Mouse (Mus musculus) MEL (cell line): ENCODE results near the gene Il11. TPM values are rescaled to one million over a fixed set of nuclear protein-coding genes. Genes with fewer than 3 reads are reported as not detected.
A peak's percentile ranks its signal among the peaks of the same experiment; 100 is the strongest.
"Not testable (repeated sequence)": the region's sequence is repeated elsewhere in the genome, so short reads cannot be mapped to it uniquely, and the experiment has no call there.

ENCODE experiments used
- DNase-seq: peaks from one replicate; pipeline ENCODE4 v3.0.0; 2011; ENCODE audit warnings: low read depth, low spot score
- H3K27ac ChIP-seq: 2 replicates; pipeline ENCODE4 v1.5.1; 2012; ENCODE audit warnings: low read depth, mild to moderate bottlenecking, control low read depth, low read length, moderate library complexity; ENCODE audit not compliant: control insufficient read depth
- H3K27me3 ChIP-seq, 2 experiments: fragments of 150-350 bp in 1 of 2; sonication (generic) in 1 of 2; 2 replicates each; pipeline ENCODE4 v1.6.1; 2012; ENCODE audit warnings: low read length in 2 of 2, mild to moderate bottlenecking in 2 of 2, improper control_type of control experiment in 1 of 2, moderate library complexity in 1 of 2; ENCODE audit not compliant: insufficient read depth in 2 of 2, control insufficient read depth in 1 of 2
- H3K36me3 ChIP-seq, 2 experiments: 2 replicates each; pipeline ENCODE4 v1.6.1; 2012 to 2014; ENCODE audit warnings: low read length in 2 of 2, improper control_type of control experiment in 1 of 2, inconsistent platforms in 1 of 2, mild to moderate bottlenecking in 1 of 2; ENCODE audit not compliant: insufficient read depth in 2 of 2, control insufficient read depth in 1 of 2
- H3K4me1 ChIP-seq, 2 experiments: fragments of 150-350 bp in 1 of 2; sonication (generic) in 1 of 2; 2 replicates each; pipeline ENCODE4 v1.6.1; 2012; ENCODE audit warnings: low read length in 2 of 2, improper control_type of control experiment in 1 of 2, mild to moderate bottlenecking in 1 of 2; ENCODE audit not compliant: insufficient read depth in 2 of 2, control insufficient read depth in 1 of 2
- H3K4me3 ChIP-seq, 2 experiments: fragments of 150-350 bp in 1 of 2; sonication (generic) in 1 of 2; 2 replicates each; pipeline ENCODE4 v1.5.1; 2012; ENCODE audit warnings: low read depth in 2 of 2, low read length in 2 of 2, mild to moderate bottlenecking in 2 of 2, moderate library complexity in 2 of 2, control low read depth in 1 of 2, improper control_type of control experiment in 1 of 2; ENCODE audit not compliant: control insufficient read depth in 1 of 2, insufficient read depth in 1 of 2
- H3K79me2 ChIP-seq: 2 replicates; pipeline ENCODE4 v1.6.1; 2012; ENCODE audit warnings: mild to moderate bottlenecking, low read length, moderate library complexity; ENCODE audit not compliant: control insufficient read depth, poor library complexity, insufficient read depth
- H3K9ac ChIP-seq: 2 replicates; pipeline ENCODE4 v1.6.1; 2012; ENCODE audit warnings: low read depth, mild to moderate bottlenecking, control low read depth, low read length, moderate library complexity; ENCODE audit not compliant: control insufficient read depth, poor library complexity, severe bottlenecking
- H3K9me3 ChIP-seq: fragments of 150-350 bp; sonication (generic); replicated peaks from 2 replicates; pipeline ENCODE4 v1.6.1; 2012; ENCODE audit warnings: mild to moderate bottlenecking, low read length, improper control_type of control experiment, moderate library complexity; ENCODE audit not compliant: insufficient read depth
- BHLHE40 ChIP-seq: IDR thresholded peaks from 2 replicates; pipeline ENCODE4 v1.6.1; 2012; ENCODE audit warnings: low read depth, mild to moderate bottlenecking, inconsistent platforms, low read length, improper control_type of control experiment, borderline replicate concordance
- CHD2 ChIP-seq: IDR thresholded peaks from 2 replicates; pipeline ENCODE4 v1.6.1; 2011; ENCODE audit warnings: low read length, improper control_type of control experiment
- GATA1 ChIP-seq: IDR thresholded peaks from 2 replicates; pipeline ENCODE4 v1.6.1; 2011; ENCODE audit warnings: low read depth, low read length, improper control_type of control experiment
- JUND ChIP-seq: IDR thresholded peaks from 2 replicates; pipeline ENCODE4 v1.6.1; 2011; ENCODE audit warnings: low read depth, mild to moderate bottlenecking, improper control_type of control experiment, low read length
- MXI1 ChIP-seq: IDR thresholded peaks from 2 replicates; pipeline ENCODE4 v1.6.1; 2011; ENCODE audit warnings: mild to moderate bottlenecking, low read depth, low read length, improper control_type of control experiment
- POLR2A ChIP-seq, 2 experiments: IDR thresholded peaks; 2 replicates each; pipeline ENCODE4 v1.6.1; 2011 to 2012; ENCODE audit warnings: low read length in 2 of 2, mild to moderate bottlenecking in 2 of 2, control low read depth in 1 of 2, improper control_type of control experiment in 1 of 2, low read depth in 1 of 2, moderate library complexity in 1 of 2; ENCODE audit not compliant: control insufficient read depth in 1 of 2, insufficient read depth in 1 of 2, poor library complexity in 1 of 2
- RAD21 ChIP-seq: IDR thresholded peaks from 2 replicates; pipeline ENCODE4 v1.6.1; 2011; ENCODE audit warnings: mild to moderate bottlenecking, low read depth, low read length, improper control_type of control experiment
- SMC3 ChIP-seq: IDR thresholded peaks from 2 replicates; pipeline ENCODE4 v1.6.1; 2011; ENCODE audit warnings: low read depth, low read length, improper control_type of control experiment
- UBTF ChIP-seq: IDR thresholded peaks from 2 replicates; pipeline ENCODE4 v1.6.1; 2012; ENCODE audit warnings: low read depth, mild to moderate bottlenecking, inconsistent platforms, low read length, improper control_type of control experiment, moderate library complexity, borderline replicate concordance; ENCODE audit not compliant: insufficient read depth
- USF2 ChIP-seq, 2 experiments: IDR thresholded peaks; 2 replicates each; pipeline ENCODE4 v1.6.1; 2011 to 2012; ENCODE audit warnings: improper control_type of control experiment in 2 of 2, low read length in 2 of 2, borderline replicate concordance in 1 of 2, inconsistent platforms in 1 of 2, low read depth in 1 of 2, mild to moderate bottlenecking in 1 of 2; ENCODE audit not compliant: insufficient read depth in 1 of 2
- ZMIZ1 ChIP-seq: IDR thresholded peaks from 2 replicates; pipeline ENCODE4 v1.6.1; 2012; ENCODE audit warnings: low read depth, mild to moderate bottlenecking, inconsistent platforms, low read length, improper control_type of control experiment, moderate library complexity
- polyA plus RNA-seq, 2 experiments: library from polyadenylated mRNA; stranded (reverse) in 1 of 2; unstranded in 1 of 2; fragments of >175 nt in 1 of 2; fragments of >200 nt in 1 of 2; gene quantifications; 2 replicates each; pipeline versions ENCODE4 v1.2.1 to v1.2.4; 2012; ENCODE audit warnings: low replicate concordance in 2 of 2, low read depth in 1 of 2; ENCODE audit not compliant: insufficient read length in 2 of 2, insufficient read depth in 1 of 2, missing spikeins in 1 of 2
- total RNA-seq: library from RNA; depleted of rRNA; stranded (reverse); fragments of 300-350 nt; gene quantifications from 2 replicates; pipeline ENCODE4 v1.2.3, GENCODE M21; 2012

Il11 gene
- total and polyA plus RNA-seq, 3 experiments: 0.07 to 0.12 TPM; not detected in 1

DNA sequence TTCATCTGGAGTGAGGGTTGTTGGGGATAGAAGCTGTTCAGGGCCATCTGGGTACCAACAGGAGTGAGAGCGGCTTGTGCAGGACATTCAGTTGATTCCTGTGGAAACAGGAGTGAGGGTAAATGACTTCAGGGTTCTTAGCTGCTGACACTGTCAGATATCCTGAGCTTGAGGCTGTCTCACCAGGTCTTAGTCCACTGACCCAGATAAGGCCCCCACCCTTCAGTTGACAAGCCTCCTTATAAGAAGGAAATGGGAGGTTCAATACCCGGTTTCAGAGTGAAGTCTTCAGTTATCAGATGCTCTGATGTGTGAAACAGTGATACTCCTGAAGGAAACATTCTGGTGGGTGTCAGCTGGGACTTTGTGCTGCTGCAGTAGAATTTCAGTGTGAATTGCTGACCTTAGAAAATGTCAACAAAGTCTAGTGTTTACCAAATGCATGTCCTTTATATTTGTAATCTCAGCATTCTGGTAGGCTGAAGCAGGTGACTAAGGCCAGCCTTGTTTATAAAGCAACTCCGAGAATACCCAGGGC is 12.0 kb upstream of the Il11 start (continued):
- TF ChIP-seq USF2 (IDR thresholded peaks at IDR 0.05; ENCODE audit: borderline replicate concordance in 1 of 2, insufficient read depth in 1 of 2, low read depth in 1 of 2, low read length in 2 of 2) (no peak), SMC3 (no peak), CHD2 (no peak), GATA1 (no peak), MXI1 (no peak), JUND (no peak), BHLHE40 (no peak)

DNA sequence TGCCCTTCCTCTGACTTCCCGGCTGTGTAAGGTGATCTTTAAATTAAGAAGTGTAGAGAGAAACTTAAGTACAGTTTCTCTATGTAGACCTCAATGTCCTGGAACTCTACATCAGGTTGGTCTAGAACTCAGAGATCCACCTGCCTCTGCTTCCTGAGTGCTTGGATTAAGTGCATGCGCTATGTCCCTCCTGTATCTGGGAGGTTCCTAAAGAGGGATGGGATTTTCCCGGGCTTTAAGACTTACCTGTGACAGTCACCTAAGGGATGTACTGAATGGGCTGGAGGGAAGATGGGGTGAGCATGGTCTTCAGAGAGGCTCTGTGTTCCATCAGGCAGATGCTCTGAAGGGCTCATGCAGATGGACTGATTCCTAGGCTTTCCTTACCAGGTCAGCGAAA is 11.0 kb upstream of the Il11 start:
- DNase-seq: peak; percentile 52
- H3K9me3 ChIP-seq: no peaks in the 10 kb centered on the region
- H3K27me3 ChIP-seq: no peaks in the 10 kb centered on the region
- H3K4me1 ChIP-seq: peaks cover 0 to 12% of the 10 kb centered on the region in 2 experiments; a peak in 3 of 4 replicates
- peak overlapping the region; percentile 86 to 96 for H3K4me3 ChIP-seq
- peak overlapping the region; percentile 84 for H3K27ac ChIP-seq
- H3K79me2 ChIP-seq: peaks cover 29% of the 10 kb centered on the region
- peak overlapping the region; percentile 93 for H3K9ac ChIP-seq
- TF ChIP-seq ZMIZ1 (no peak), RAD21 (no peak), UBTF (no peak)
- H3K36me3 ChIP-seq: peaks cover 9 to 10% of the 10 kb centered on the region in 2 experiments

DNA sequence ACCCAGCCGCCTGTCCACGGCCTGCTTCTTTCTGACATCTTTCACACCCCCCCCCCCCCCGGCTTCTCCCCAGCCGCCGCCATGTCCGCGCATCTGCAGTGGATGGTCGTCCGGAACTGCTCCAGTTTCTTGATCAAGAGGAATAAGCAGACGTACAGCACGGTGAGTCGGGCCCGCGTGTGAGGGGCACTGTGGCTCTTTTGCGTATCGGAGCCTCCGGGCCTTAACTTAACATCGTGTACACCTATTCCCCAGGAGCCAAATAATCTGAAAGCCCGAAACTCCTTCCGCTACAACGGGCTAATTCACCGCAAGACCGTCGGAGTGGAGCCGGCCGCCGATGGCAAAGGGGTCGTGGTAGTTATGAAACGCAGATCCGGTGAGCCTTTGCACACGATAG is 10.6 kb upstream of the Il11 start:
- not testable (repeated sequence) for DNase-seq, H3K27me3 ChIP-seq, H3K9me3 ChIP-seq, H3K36me3 ChIP-seq
- Histone ChIP-seq H3K4me3 (peak overlapping the region; percentile 86 to 96), H3K9ac (peak overlapping the region; percentile 93), H3K27ac (peak overlapping the region; percentile 84), H3K4me1 (peaks cover 0 to 14% of the 10 kb centered on the region in 2 experiments; a peak in 3 of 4 replicates), H3K79me2 (peaks cover 32% of the 10 kb centered on the region)
- 0 out of 4 replicates have a peak, but pooled peaks of 1 of the 2 experiments have one; percentile 59 for TF ChIP-seq POLR2A (IDR thresholded peaks at IDR 0.05; ENCODE audit: control insufficient read depth in 1 of 2, insufficient read depth in 1 of 2, low read depth in 1 of 2, low read length in 2 of 2, poor library complexity in 1 of 2)
